Mouse (Mus musculus): ENCODE data around the gene Erbin.
A peak's percentile ranks its signal among the peaks of the same experiment; 100 is the strongest.

The Erbin gene

GRCm38 (mm10) chr13:103920261-103920932 lies at the start of gene Erbin:
Erbin (minus strand) TSS chr13:103920514.
- ATAC-seq (ENCODE audit: low TSS enrichment) = peak; percentile 40

- peak; percentile 44; the same call in 1 of the 2 replicates for ATAC-seq (ENCODE audit: low TSS enrichment)
These were observed 49.6 kb upstream of the Erbin start for GRCm38 (mm10) chr13:103969912-103970311.

GRCm38 (mm10) chr13:103967987-103968386 lies 47.7 kb upstream of the Erbin start:
- no peak for ATAC-seq (ENCODE audit: low TSS enrichment)

GRCm38 (mm10) chr13:103966696-103967215 lies 46.4 kb upstream of the Erbin start:
- ATAC-seq (ENCODE audit: low TSS enrichment) = no peak

- no peak for ATAC-seq (ENCODE audit: low TSS enrichment)
These were observed 44.9 kb upstream of the Erbin start for GRCm38 (mm10) chr13:103965187-103965586.

GRCm38 (mm10) chr13:103963094-103963493 lies 42.8 kb upstream of the Erbin start:
- no peak for ATAC-seq (ENCODE audit: low TSS enrichment)

GRCm38 (mm10) chr13:103959841-103960240 lies 39.5 kb upstream of the Erbin start:
- ATAC-seq (ENCODE audit: low TSS enrichment) = no peak

- peak; percentile 84 for ATAC-seq (ENCODE audit: low TSS enrichment)
These were observed 38.4 kb upstream of the Erbin start for GRCm38 (mm10) chr13:103958607-103959123.

GRCm38 (mm10) chr13:103957175-103957940 lies 37.0 kb upstream of the Erbin start:
- ATAC-seq (ENCODE audit: low TSS enrichment) = no peak

GRCm38 (mm10) chr13:103955652-103956051 lies 35.3 kb upstream of the Erbin start:
- ATAC-seq (ENCODE audit: low TSS enrichment) = no peak

GRCm38 (mm10) chr13:103951393-103951792 lies 31.1 kb upstream of the Erbin start:
- no peak for ATAC-seq (ENCODE audit: low TSS enrichment)

- no peak for ATAC-seq (ENCODE audit: low TSS enrichment)
These were observed 20.5 kb upstream of the Erbin start for GRCm38 (mm10) chr13:103940796-103941195.

- no peak for ATAC-seq (ENCODE audit: low TSS enrichment)
These were observed 4.3 kb upstream of the Erbin start for GRCm38 (mm10) chr13:103924586-103924985.

- ATAC-seq (ENCODE audit: low TSS enrichment) = no peak
These were observed 3.2 kb upstream of the Erbin start for GRCm38 (mm10) chr13:103923402-103924065.

- ATAC-seq (ENCODE audit: low TSS enrichment) = no peak
These were observed 1.6 kb upstream of the Erbin start for GRCm38 (mm10) chr13:103921831-103922380.

- peak; percentile 76 for ATAC-seq (ENCODE audit: low TSS enrichment)
These were observed 868 bp upstream of the Erbin start for GRCm38 (mm10) chr13:103920933-103921830.

GRCm38 (mm10) chr13:103919956-103920260 lies 406 bp downstream of the Erbin start:
- ATAC-seq (ENCODE audit: low TSS enrichment) = no peak

GRCm38 (mm10) chr13:103919234-103919955 lies 919 bp downstream of the Erbin start:
- no peak for ATAC-seq (ENCODE audit: low TSS enrichment)

GRCm38 (mm10) chr13:103918432-103918831 lies 1.9 kb downstream of the Erbin start:
- ATAC-seq (ENCODE audit: low TSS enrichment) = no peak

GRCm38 (mm10) chr13:103914114-103914736 lies 6.1 kb downstream of the Erbin start:
- no peak for ATAC-seq (ENCODE audit: low TSS enrichment)
